Mouse (Mus musculus) forebrain, embryonic 10.5 days (tissue): Measurements from ENCODE around the gene Olfr846. TPM values are rescaled to one million over a fixed set of nuclear protein-coding genes. Genes with fewer than 3 reads are reported as not detected.

Experiments
- DNase-seq: peaks from one replicate; pipeline ENCODE4 v3.0.0-alpha.2; 2017; ENCODE audit warnings: low spot score; ENCODE audit errors: extremely low spot score
- H3K27ac ChIP-seq: fragments of 300-500 bp; sonication (generic); 2 replicates; pipeline ENCODE4 v1.5.1; 2016; ENCODE audit warnings: mild to moderate bottlenecking
- H3K27me3 ChIP-seq: fragments of 300-500 bp; sonication (generic); 2 replicates; pipeline ENCODE4 v1.6.1; 2016; ENCODE audit warnings: mild to moderate bottlenecking; ENCODE audit not compliant: poor library complexity, severe bottlenecking
- H3K36me3 ChIP-seq: fragments of 300-500 bp; sonication (generic); replicated peaks from 2 replicates; pipeline ENCODE4 v1.6.1; 2016; ENCODE audit warnings: mild to moderate bottlenecking, moderate library complexity
- H3K4me1 ChIP-seq: fragments of 300-500 bp; sonication (generic); 2 replicates; pipeline ENCODE4 v1.6.1; 2016
- H3K4me3 ChIP-seq: fragments of 300-500 bp; sonication (generic); 2 replicates; pipeline ENCODE4 v1.5.1; 2016; ENCODE audit warnings: mild to moderate bottlenecking, moderate library complexity
- H3K9me3 ChIP-seq: fragments of 300-500 bp; sonication (generic); 2 replicates; pipeline ENCODE4 v1.6.1; 2016; ENCODE audit warnings: mild to moderate bottlenecking, moderate library complexity
- WGBS: fragments of 180-500 bp; shearing (Covaris S2); methylation state at CpG from one replicate; pipeline ENCODE4 v1.1.7; 2016; 5-methylcytosine and 5-hydroxymethylcytosine counted together
- polyA plus RNA-seq: library from polyadenylated mRNA; unstranded; fragments of >200 nt; fragmentation: Nextera tagmentation; extraction: Ambion mirVana; gene quantifications from 2 replicates; pipeline ENCODE4 v1.2.1, GENCODE M21; 2016

Olfr846 gene
- not detected in 2 replicates for polyA plus RNA-seq

DNA sequence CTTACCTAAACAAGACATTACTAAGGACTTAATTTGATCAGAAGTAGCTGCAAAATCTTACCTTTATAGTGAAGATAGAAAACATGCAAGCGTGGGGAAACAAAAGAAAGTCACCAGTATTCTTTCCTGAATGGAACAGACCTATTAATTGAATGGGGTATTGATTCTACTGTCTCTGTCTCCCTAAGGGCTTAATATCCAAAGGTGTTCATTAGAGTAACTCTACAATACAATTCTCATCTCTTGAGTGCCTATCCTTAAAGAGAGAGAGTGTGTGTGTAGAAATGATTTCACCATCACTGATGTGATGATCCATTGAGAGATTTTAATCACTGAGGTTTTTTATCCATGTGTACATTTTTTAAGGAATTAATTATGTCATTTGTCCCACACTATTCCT lies at the start of gene Olfr846:
Gene Olfr846 (minus strand): TSS at position 101 of the 400 bp plus-strand sequence.
- H3K4me3 ChIP-seq, result no peak within 1 kb of the TSS
- 61% methylated on average over 1 of the region's 1 CpGs for whole genome bisulfite sequencing
- no peaks in the 10 kb centered on the region for H3K36me3 ChIP-seq
- no peaks in the 10 kb centered on the region for H3K27me3 ChIP-seq
- DNase-seq, result no peak
- H3K9me3 ChIP-seq, result peaks cover 28% of the 10 kb centered on the region
- H3K4me1 ChIP-seq, result no peaks in the 10 kb centered on the region
- no peak within 1 kb of the TSS for H3K27ac ChIP-seq

DNA sequence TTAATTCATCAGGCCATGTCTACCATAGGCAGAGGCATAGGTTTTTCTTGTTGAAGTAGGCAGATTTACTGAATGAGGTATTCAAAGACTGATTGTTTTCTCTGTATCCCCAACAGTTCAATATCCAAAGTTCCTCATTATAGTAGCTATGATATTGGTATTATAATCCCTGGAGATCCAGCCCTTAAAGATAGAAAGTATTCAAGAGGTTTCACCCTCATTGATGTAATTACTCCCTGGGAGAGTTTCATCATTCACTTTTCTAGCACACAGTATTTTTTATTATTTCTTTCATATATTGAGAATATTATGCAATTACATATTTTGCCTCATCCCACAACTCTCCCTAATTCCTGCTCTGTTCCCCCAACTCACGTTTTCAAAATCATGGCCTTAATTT lies 14.8 kb upstream of the Olfr846 start, which contains the start of gene Olfr847:
Gene Olfr847 (minus strand): TSS at position 101 of the 400 bp plus-strand sequence.
- WGBS, result 65% methylated on average over 1 of the region's 1 CpGs
- peaks cover 10% of the 10 kb centered on the region for H3K9me3 ChIP-seq
- no peak within 1 kb of the TSS for H3K4me3 ChIP-seq
- no peaks in the 10 kb centered on the region for H3K27me3 ChIP-seq
- no peak within 1 kb of the TSS for H3K27ac ChIP-seq
- H3K4me1 ChIP-seq, result no peaks in the 10 kb centered on the region
- H3K36me3 ChIP-seq, result no peaks in the 10 kb centered on the region
- no peak for DNase-seq

DNA sequence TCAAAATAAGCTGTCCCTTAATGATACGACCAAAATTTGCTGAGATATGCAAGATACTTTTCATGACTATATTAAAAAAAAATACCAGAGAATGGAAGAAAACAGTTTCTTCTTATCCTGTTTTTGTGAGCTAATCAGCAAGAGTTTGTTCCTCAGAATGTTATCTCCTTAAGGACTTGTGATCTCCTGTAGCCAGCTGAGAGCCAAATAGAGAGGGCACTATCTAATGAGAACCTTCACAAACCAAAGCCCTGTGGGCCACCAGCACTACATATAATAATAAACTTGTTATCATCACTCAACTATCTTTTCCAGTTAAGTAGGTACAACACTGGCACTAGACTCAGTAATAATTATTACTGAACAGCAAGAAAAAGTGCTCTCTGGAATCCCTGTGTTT lies 27.6 kb downstream of the Olfr846 start, which contains the start of gene Olfr845:
Gene Olfr845 (plus strand): TSS at position 301 of the 400 bp plus-strand sequence.
- no peaks in the 10 kb centered on the region for H3K4me1 ChIP-seq
- H3K27me3 ChIP-seq, result no peaks in the 10 kb centered on the region
- no peak within 1 kb of the TSS for H3K4me3 ChIP-seq
- no peaks in the 10 kb centered on the region for H3K36me3 ChIP-seq
- H3K27ac ChIP-seq, result no peak within 1 kb of the TSS
- DNase-seq, result no peak
- 90% methylated on average over 1 of the region's 1 CpGs for WGBS
- peaks cover 7% of the 10 kb centered on the region; the same call in 1 of the 2 replicates for H3K9me3 ChIP-seq

DNA sequence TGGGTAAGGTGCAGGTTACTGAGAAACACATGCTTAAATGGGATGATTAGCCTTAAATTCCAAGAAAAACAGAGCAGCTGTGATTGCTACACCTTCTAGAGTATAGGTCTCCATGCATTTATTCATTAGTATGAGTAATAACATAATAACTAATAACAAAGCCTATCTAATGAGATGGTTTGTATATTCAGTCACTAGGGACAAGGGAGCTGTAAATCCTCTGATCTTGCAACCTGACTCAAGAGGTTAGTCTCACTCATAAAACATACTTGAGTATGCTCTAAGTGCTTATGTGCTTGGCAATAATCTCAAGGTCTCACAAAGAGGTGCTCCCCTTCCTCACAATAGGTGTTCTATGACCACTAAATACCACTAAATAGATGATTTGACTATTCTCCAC lies 47.8 kb downstream of the Olfr846 start, which contains the start of gene Olfr844:
Gene Olfr844 (plus strand): TSS at position 301 of the 400 bp plus-strand sequence.
- Histone ChIP-seq H3K36me3 (no peaks in the 10 kb centered on the region), H3K9me3 (peaks cover 40% of the 10 kb centered on the region), H3K27ac (no peak within 1 kb of the TSS), H3K27me3 (no peaks in the 10 kb centered on the region), H3K4me1 (no peaks in the 10 kb centered on the region), H3K4me3 (no peak within 1 kb of the TSS)
- no peak for DNase-seq

Other genes starting within 250 kb of the Olfr846 start
- gene Olfr836, start 243.6 kb downstream of the Olfr846 start, polyA plus RNA-seq, result not detected in 2 replicates
- not detected in 2 replicates for gene Olfr837, start 227.7 kb downstream of the Olfr846 start, polyA plus RNA-seq
- not detected in 2 replicates for gene Olfr839-ps1, start 186.7 kb downstream of the Olfr846 start, polyA plus RNA-seq
- not detected in 2 replicates for gene Olfr843, start 112.0 kb downstream of the Olfr846 start, polyA plus RNA-seq
- not detected in 2 replicates for gene Olfr844, start 47.7 kb downstream of the Olfr846 start, polyA plus RNA-seq
- gene Olfr845, start 27.5 kb downstream of the Olfr846 start, polyA plus RNA-seq, result not detected in 2 replicates
- not detected in 2 replicates for gene Olfr847, start 14.7 kb upstream of the Olfr846 start, polyA plus RNA-seq
- not detected in 2 replicates for gene Olfr849, start 76.3 kb upstream of the Olfr846 start, polyA plus RNA-seq
- gene Olfr850, start 114.2 kb upstream of the Olfr846 start, polyA plus RNA-seq, result not detected in 2 replicates
- gene Olfr851, start 129.3 kb upstream of the Olfr846 start, polyA plus RNA-seq, result not detected in 2 replicates
- gene Olfr853, start 177.1 kb upstream of the Olfr846 start, polyA plus RNA-seq, result not detected in 2 replicates
- gene Olfr854, start 203.4 kb upstream of the Olfr846 start, polyA plus RNA-seq, result not detected in 2 replicates
- gene Olfr855, start 218.6 kb upstream of the Olfr846 start, polyA plus RNA-seq, result not detected in 2 replicates